Mouse (Mus musculus) liver, postnatal 0 days (tissue): ENCODE data around the gene Inafm2.

ENCODE experiments used
- CTCF ChIP-seq: sonication (generic); IDR thresholded peaks from 2 replicates; pipeline ENCODE4 v1.5.1; 2016; ENCODE audit warnings: antibody characterized with exemption, low read depth
- EP300 ChIP-seq: IDR thresholded peaks from 2 replicates; pipeline ENCODE4 v1.6.1; 2016; ENCODE audit warnings: antibody characterized with exemption, low read depth, mild to moderate bottlenecking

DNA sequence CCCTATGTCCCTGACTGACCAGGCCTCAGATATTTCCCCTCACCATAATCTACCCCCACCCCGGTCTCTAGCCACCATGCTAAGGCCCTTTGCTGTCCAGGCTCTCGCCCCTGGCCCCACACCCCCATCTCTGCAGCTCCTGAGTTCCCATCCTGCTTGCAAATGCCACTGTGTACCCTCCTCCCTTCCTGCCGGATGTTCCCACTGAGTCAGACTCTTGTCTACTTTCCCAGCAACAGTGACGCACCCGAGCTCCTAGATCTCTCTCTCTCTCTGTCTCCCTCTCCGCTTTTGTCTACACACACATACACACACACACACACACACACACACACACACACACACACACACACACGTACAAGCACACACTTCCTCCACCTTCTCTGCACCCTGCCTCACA is 17.9 kb downstream of the Inafm2 start:
- TF ChIP-seq CTCF = no peak
- TF ChIP-seq EP300 = no peak
